Mouse (Mus musculus): ENCODE measurements around the gene Tnfrsf25. TPM values are rescaled to one million over a fixed set of nuclear protein-coding genes. Genes with fewer than 3 reads are reported as not detected.

Tnfrsf25 gene
- polyA plus RNA-seq, 1 experiment from 2014 or later, result 1.1 TPM

GRCm38 (mm10) chr4:152146033-152146827, 30.5 kb downstream of the Tnfrsf25 start:
- no peak overlapping the region for H3K4me2 ChIP-seq
- no peak overlapping the region for H3K27ac ChIP-seq (ENCODE audit: poor library complexity, severe bottlenecking)
- no peaks in the 10 kb centered on the region for H3K9me3 ChIP-seq (replicated peaks)
- no peak overlapping the region for H3K4me3 ChIP-seq
- 0 out of 2 replicates have a peak, but pooled peaks cover 3% of the 10 kb centered on the region for H3K4me1 ChIP-seq (replicated peaks)
- no peaks in the 10 kb centered on the region for H3K36me3 ChIP-seq
- 71% methylated on average over 11 of the region's 11 CpGs for WGBS
- H3K9ac ChIP-seq, result no peak overlapping the region
- peaks cover 67% of the 10 kb centered on the region for H3K27me3 ChIP-seq (replicated peaks)
- no peak for ATAC-seq (ENCODE audit: insufficient number of reproducible peaks, low FRiP score)

GRCm38 (mm10) chr4:152150546-152150945, 34.8 kb downstream of the Tnfrsf25 start:
- no peaks in the 10 kb centered on the region for H3K9me3 ChIP-seq (replicated peaks)
- peaks cover 20% of the 10 kb centered on the region; the same call in 1 of the 2 replicates for H3K4me1 ChIP-seq (replicated peaks)
- H3K4me2 ChIP-seq, result no peak overlapping the region
- whole genome bisulfite sequencing, result 36% methylated on average over 4 of the region's 4 CpGs
- ATAC-seq (ENCODE audit: insufficient number of reproducible peaks, low FRiP score), result no peak
- no peak overlapping the region for H3K27ac ChIP-seq (ENCODE audit: poor library complexity, severe bottlenecking)
- no peak overlapping the region for H3K9ac ChIP-seq
- no peak overlapping the region for H3K4me3 ChIP-seq
- no peaks in the 10 kb centered on the region for H3K36me3 ChIP-seq
- H3K27me3 ChIP-seq (replicated peaks), result peaks cover 82% of the 10 kb centered on the region

GRCm38 (mm10) chr4:152151451-152151965, 35.8 kb downstream of the Tnfrsf25 start:
- no peak overlapping the region for H3K27ac ChIP-seq (ENCODE audit: poor library complexity, severe bottlenecking)
- H3K36me3 ChIP-seq, result no peaks in the 10 kb centered on the region
- 18% methylated on average over 7 of the region's 7 CpGs for WGBS
- peak; percentile 51; the same call in 1 of the 2 replicates for ATAC-seq (ENCODE audit: insufficient number of reproducible peaks, low FRiP score)
- no peaks in the 10 kb centered on the region for H3K9me3 ChIP-seq (replicated peaks)
- peak overlapping the region; percentile 81 for H3K4me2 ChIP-seq
- peaks cover 20% of the 10 kb centered on the region; the same call in 1 of the 2 replicates for H3K4me1 ChIP-seq (replicated peaks)
- peaks cover 76% of the 10 kb centered on the region for H3K27me3 ChIP-seq (replicated peaks)
- H3K4me3 ChIP-seq, result peak overlapping the region; percentile 50
- H3K9ac ChIP-seq, result peak overlapping the region; percentile 44

GRCm38 (mm10) chr4:152151966-152152544, 36.3 kb downstream of the Tnfrsf25 start, which contains the start of gene Espn:
Gene Espn, minus strand, starts transcription at chr4:152152371.
- Histone ChIP-seq H3K9ac (peak within 1 kb of the TSS; percentile 44), H3K27me3 (replicated peaks) (peaks cover 77% of the 10 kb centered on the region), H3K4me2 (peak within 1 kb of the TSS; percentile 81), H3K9me3 (replicated peaks) (no peaks in the 10 kb centered on the region), H3K27ac (ENCODE audit: poor library complexity, severe bottlenecking) (no peak within 1 kb of the TSS), H3K36me3 (no peaks in the 10 kb centered on the region), H3K4me3 (peak within 1 kb of the TSS; percentile 50), H3K4me1 (replicated peaks) (peaks cover 20% of the 10 kb centered on the region; the same call in 1 of the 2 replicates)
- ATAC-seq (ENCODE audit: insufficient number of reproducible peaks, low FRiP score), result peak; percentile 81
- WGBS, result under 1% methylated on average over 56 of the region's 57 CpGs

GRCm38 (mm10) chr4:152153771-152154177, 38.0 kb downstream of the Tnfrsf25 start:
- H3K9me3 ChIP-seq (replicated peaks), result no peaks in the 10 kb centered on the region
- 2% methylated on average over 23 of the region's 23 CpGs for WGBS
- H3K9ac ChIP-seq, result 0 out of 2 replicates have a peak overlapping the region, but pooled peaks have one; percentile 25
- peak overlapping the region; percentile 26 for H3K4me3 ChIP-seq
- no peak for ATAC-seq (ENCODE audit: insufficient number of reproducible peaks, low FRiP score)
- H3K27ac ChIP-seq (ENCODE audit: poor library complexity, severe bottlenecking), result no peak overlapping the region
- H3K4me2 ChIP-seq, result peak overlapping the region; percentile 58
- H3K4me1 ChIP-seq (replicated peaks), result peaks cover 29% of the 10 kb centered on the region
- H3K27me3 ChIP-seq (replicated peaks), result peaks cover 80% of the 10 kb centered on the region
- H3K36me3 ChIP-seq, result no peaks in the 10 kb centered on the region

GRCm38 (mm10) chr4:152155019-152155418, 39.3 kb downstream of the Tnfrsf25 start:
- Histone ChIP-seq H3K9ac (no peak overlapping the region), H3K9me3 (replicated peaks) (no peaks in the 10 kb centered on the region), H3K4me3 (no peak overlapping the region), H3K36me3 (no peaks in the 10 kb centered on the region), H3K4me2 (no peak overlapping the region), H3K27me3 (replicated peaks) (peaks cover 80% of the 10 kb centered on the region), H3K27ac (ENCODE audit: poor library complexity, severe bottlenecking) (no peak overlapping the region), H3K4me1 (replicated peaks) (peaks cover 41% of the 10 kb centered on the region)
- WGBS, result 54% methylated on average over 4 of the region's 4 CpGs
- ATAC-seq (ENCODE audit: insufficient number of reproducible peaks, low FRiP score), result no peak

- Histone ChIP-seq H3K4me3 (peak overlapping the region; percentile 40), H3K27ac (ENCODE audit: poor library complexity, severe bottlenecking) (no peak overlapping the region), H3K36me3 (no peaks in the 10 kb centered on the region), H3K9me3 (replicated peaks) (no peaks in the 10 kb centered on the region), H3K4me2 (peak overlapping the region; percentile 64), H3K4me1 (replicated peaks) (peaks cover 28% of the 10 kb centered on the region), H3K27me3 (replicated peaks) (peaks cover 82% of the 10 kb centered on the region), H3K9ac (no peak overlapping the region)
- no peak for ATAC-seq (ENCODE audit: insufficient number of reproducible peaks, low FRiP score)
- 16% methylated on average over 21 of the region's 21 CpGs for WGBS
These were observed 42.2 kb downstream of the Tnfrsf25 start for GRCm38 (mm10) chr4:152157779-152158584.

- Histone ChIP-seq H3K4me2 (peak within 1 kb of the TSS; percentile 64), H3K9me3 (replicated peaks) (no peaks in the 10 kb centered on the region), H3K27me3 (replicated peaks) (peaks cover 78% of the 10 kb centered on the region), H3K4me3 (peak within 1 kb of the TSS; percentile 40), H3K4me1 (replicated peaks) (peaks cover 24% of the 10 kb centered on the region), H3K27ac (ENCODE audit: poor library complexity, severe bottlenecking) (no peak within 1 kb of the TSS), H3K9ac (no peak within 1 kb of the TSS), H3K36me3 (no peaks in the 10 kb centered on the region)
- ATAC-seq (ENCODE audit: insufficient number of reproducible peaks, low FRiP score), result no peak
- 5% methylated on average over 35 of the region's 35 CpGs for whole genome bisulfite sequencing
These were observed 43.0 kb downstream of the Tnfrsf25 start, which contains the start of gene Hes2 for GRCm38 (mm10) chr4:152158585-152159284. Gene Hes2, plus strand, starts transcription at chr4:152158867.

- 2% methylated on average over 19 of the region's 19 CpGs for WGBS
- Histone ChIP-seq H3K4me2 (peak overlapping the region; percentile 64), H3K9ac (no peak overlapping the region), H3K27ac (ENCODE audit: poor library complexity, severe bottlenecking) (no peak overlapping the region), H3K27me3 (replicated peaks) (peaks cover 82% of the 10 kb centered on the region), H3K9me3 (replicated peaks) (no peaks in the 10 kb centered on the region), H3K36me3 (no peaks in the 10 kb centered on the region), H3K4me3 (peak overlapping the region; percentile 40), H3K4me1 (replicated peaks) (peaks cover 21% of the 10 kb centered on the region)
- no peak for ATAC-seq (ENCODE audit: insufficient number of reproducible peaks, low FRiP score)
These were observed 43.5 kb downstream of the Tnfrsf25 start for GRCm38 (mm10) chr4:152159285-152159678.

- H3K9ac ChIP-seq, result no peak overlapping the region
These were observed 45.0 kb downstream of the Tnfrsf25 start for GRCm38 (mm10) chr4:152160748-152161147.

More at GRCm38 (mm10) chr4:152160748-152161147, 45.0 kb downstream of the Tnfrsf25 start:
- H3K9me3 ChIP-seq (replicated peaks), result no peaks in the 10 kb centered on the region
- no peak overlapping the region for H3K4me3 ChIP-seq
- H3K27ac ChIP-seq (ENCODE audit: poor library complexity, severe bottlenecking), result no peak overlapping the region
- ATAC-seq (ENCODE audit: insufficient number of reproducible peaks, low FRiP score), result no peak
- H3K36me3 ChIP-seq, result no peaks in the 10 kb centered on the region
- H3K27me3 ChIP-seq (replicated peaks), result peaks cover 74% of the 10 kb centered on the region
- H3K4me2 ChIP-seq, result no peak overlapping the region
- peaks cover 21% of the 10 kb centered on the region for H3K4me1 ChIP-seq (replicated peaks)
- WGBS, result 40% methylated on average over 4 of the region's 4 CpGs
